In genomic region chr9:110525737-110526136, GRCm38 (mm10) we compare ENCODE assay signal across 19 mouse cellular contexts. TPM values are rescaled to one million over a fixed set of nuclear protein-coding genes. Genes with fewer than 3 reads are reported as not detected.
DNase-seq lines count a peak whose midpoint lies in the region; ATAC-seq lines count a peak whose summit lies in the region.
"Had no signal": no experiment of that assay in that cellular context is flagged by ENCODE, and none has a peak within 500 bp of the region (broad histone marks: within the 10 kb centered on the region; RNA-seq: fewer than 3 reads in every experiment).

No protein-coding gene starts in this region.

- WGBS in intestine, embryonic 15.5 days, result 53% methylated on average over 2 of the region's 2 CpGs
- WGBS in stomach, embryonic 16.5 days, result 35% methylated on average over 2 of the region's 2 CpGs

- H3K27ac ChIP-seq in intestine, embryonic 15.5 days, result no peak overlapping the region
- no peak overlapping the region for H3K27ac ChIP-seq in stomach, embryonic 16.5 days (ENCODE audit: low read length)
- H3K27ac ChIP-seq: embryonic facial prominence, embryonic 15.5 days; forebrain, embryonic 15.5 days; limb, embryonic 13.5 days had no signal

- H3K9ac ChIP-seq in intestine, embryonic 15.5 days, result no peak overlapping the region
- no peak overlapping the region for H3K9ac ChIP-seq in stomach, embryonic 16.5 days (ENCODE audit: low read length)
- H3K9ac ChIP-seq: embryonic facial prominence, embryonic 15.5 days; forebrain, embryonic 15.5 days; limb, embryonic 13.5 days had no signal

- peak; percentile 70 for ATAC-seq in intestine, embryonic 15.5 days
- peak; percentile 71 for ATAC-seq in stomach, embryonic 16.5 days (ENCODE audit: insufficient read depth, low FRiP score)
- ATAC-seq: forebrain, embryonic 15.5 days had no signal

- H3K36me3 ChIP-seq in intestine, embryonic 15.5 days, result no peaks in the 10 kb centered on the region
- no peaks in the 10 kb centered on the region for H3K36me3 ChIP-seq in stomach, embryonic 16.5 days (ENCODE audit: control insufficient read depth, insufficient read depth, low read length)
- H3K36me3 ChIP-seq: embryonic facial prominence, embryonic 15.5 days; forebrain, embryonic 15.5 days; limb, embryonic 13.5 days had no signal

- H3K9me3 ChIP-seq in intestine, embryonic 15.5 days, result no peaks in the 10 kb centered on the region
- H3K9me3 ChIP-seq in stomach, embryonic 16.5 days (replicated peaks; ENCODE audit: control insufficient read depth, low read length), result no peaks in the 10 kb centered on the region
- H3K9me3 ChIP-seq: embryonic facial prominence, embryonic 15.5 days; forebrain, embryonic 15.5 days; limb, embryonic 13.5 days; megakaryocyte, embryonic 14.5 days had no signal

- H3K27me3 ChIP-seq in intestine, embryonic 15.5 days (replicated peaks), result no peaks in the 10 kb centered on the region
- H3K27me3 ChIP-seq in stomach, embryonic 16.5 days (ENCODE audit: control insufficient read depth, insufficient read depth, low read length), result no peaks in the 10 kb centered on the region
- H3K27me3 ChIP-seq: embryonic facial prominence, embryonic 15.5 days; forebrain, embryonic 15.5 days; limb, embryonic 13.5 days had no signal

- no peak overlapping the region for H3K4me3 ChIP-seq in intestine, embryonic 15.5 days (replicated peaks)
- H3K4me3 ChIP-seq in stomach, embryonic 16.5 days (replicated peaks; ENCODE audit: low read length), result no peak overlapping the region
- H3K4me3 ChIP-seq: embryonic facial prominence, embryonic 15.5 days; forebrain, embryonic 15.5 days; limb, embryonic 13.5 days; megakaryocyte, embryonic 14.5 days had no signal

- no peaks in the 10 kb centered on the region for H3K4me1 ChIP-seq in intestine, embryonic 15.5 days (replicated peaks)
- no peaks in the 10 kb centered on the region; the same call in 1 of the 2 replicates for H3K4me1 ChIP-seq in stomach, embryonic 16.5 days (ENCODE audit: control insufficient read depth, insufficient read depth, low read length)
- H3K4me1 ChIP-seq: embryonic facial prominence, embryonic 15.5 days; forebrain, embryonic 15.5 days had no signal

- DNase-seq in gastrocnemius, adult 18-20 months (ENCODE audit: low spot score), result peak; percentile 7
- no peak for DNase-seq in gastrocnemius, postnatal 4 days (ENCODE audit: low spot score in 2 of 2)
- DNase-seq in lung, postnatal 36 days, result peak; percentile 74
- no peak for DNase-seq in right cerebral cortex, postnatal 36 days (ENCODE audit: low spot score in 2 of 2)
- DNase-seq in left cerebral cortex, adult 8-10 months (ENCODE audit: low spot score in 2 of 2), result no peak
- no peak for DNase-seq in thymus, adult 18-20 months
- DNase-seq: adrenal gland, postnatal 25 days; B cell, adult 2 months; gastrocnemius, postnatal 10 days; heart, postnatal 4 days; kidney, postnatal 14 days; thymus, postnatal 4 days had no signal

- H3K4me2 ChIP-seq in intestine, embryonic 15.5 days (replicated peaks), result no peak overlapping the region
- no peak overlapping the region for H3K4me2 ChIP-seq in stomach, embryonic 16.5 days (ENCODE audit: low read depth, low read length)
- H3K4me2 ChIP-seq: embryonic facial prominence, embryonic 15.5 days; forebrain, embryonic 15.5 days; heart, embryonic 11.5 days; limb, embryonic 13.5 days had no signal

RNA-seq across cellular contexts. Expression of gene Setd2, which starts 6.7 kb away (rescaled TPM):
- 10 to 100 TPM; 25.8 to 26.9 TPM for total RNA-seq in gastrocnemius, adult 18-20 months (2021)
- total RNA-seq in gastrocnemius, postnatal 4 days (2021), result 10 to 100 TPM; 61.7 to 62.3 TPM
- 24.7 and 25.3 TPM in 2 replicates for polyA plus RNA-seq in intestine, embryonic 15.5 days (2015; fragmentation: Nextera tagmentation; extraction: Ambion mirVana)
- polyA plus RNA-seq in stomach, embryonic 16.5 days (2015; fragmentation: Nextera tagmentation; extraction: Ambion mirVana), result 27.0 and 29.0 TPM in 2 replicates
- total RNA-seq in left cerebral cortex, adult 8-10 months (2022), result 10 to 100 TPM; 58.6 to 74.9 (median 63.6) TPM

RNA-seq across cellular contexts. Expression of gene Kif9, which starts 49.0 kb away (rescaled TPM):
- total RNA-seq in gastrocnemius, adult 18-20 months (2021), result not detected
- total RNA-seq in gastrocnemius, postnatal 4 days (2021), result under 1 TPM; 0.29 to 0.52 TPM
- 0.72 and 0.79 TPM in 2 replicates for polyA plus RNA-seq in intestine, embryonic 15.5 days (2015; fragmentation: Nextera tagmentation; extraction: Ambion mirVana)
- polyA plus RNA-seq in stomach, embryonic 16.5 days (2015; fragmentation: Nextera tagmentation; extraction: Ambion mirVana), result 0.99 and 2.3 TPM in 2 replicates
- total RNA-seq in left cerebral cortex, adult 8-10 months (2022), result 1 to 10 TPM; 4.5 to 6.2 (median 5.2) TPM

RNA-seq across cellular contexts. Expression of gene Klhl18, which starts 49.2 kb away (rescaled TPM):
- 1 to 10 TPM; 7.0 to 7.7 TPM for total RNA-seq in gastrocnemius, adult 18-20 months (2021)
- 10 to 100 TPM; 11.7 to 12.6 TPM for total RNA-seq in gastrocnemius, postnatal 4 days (2021)
- polyA plus RNA-seq in intestine, embryonic 15.5 days (2015; fragmentation: Nextera tagmentation; extraction: Ambion mirVana), result 7.2 and 8.5 TPM in 2 replicates
- 10.2 and 12.0 TPM in 2 replicates for polyA plus RNA-seq in stomach, embryonic 16.5 days (2015; fragmentation: Nextera tagmentation; extraction: Ambion mirVana)
- total RNA-seq in left cerebral cortex, adult 8-10 months (2022), result 10 to 100 TPM; 23.2 to 28.2 (median 24.7) TPM

Comparison
In these comparisons a context has a peak if more than half of its experiments do, and no peak if none do; other contexts are left out.
1. DNase-seq: peak in gastrocnemius, adult 18-20 months (single experiment) and lung, postnatal 36 days (single experiment); none in gastrocnemius, postnatal 4 days (0 of 2), right cerebral cortex, postnatal 36 days (0 of 2), left cerebral cortex, adult 8-10 months (0 of 2) and thymus, adult 18-20 months (0 of 2).